Mouse (Mus musculus): ENCODE measurements at regions not wholly inside any gene's neighbourhood (a gene's known extent, or its start where the extent isn't known, plus 50 kb on each side); places are given as distances from the start of the nearest gene placed in this dataset.

- Histone ChIP-seq H3K4me1 (ENCODE audit: control insufficient read depth, insufficient read depth, insufficient read length, low read length) (no peaks in the 10 kb centered on the region), H3K27ac (replicated peaks; ENCODE audit: low read depth, low read length) (no peak overlapping the region), H3K4me3 (ENCODE audit: insufficient read depth, low read depth, low read length) (no peak overlapping the region)
Observed at GRCm38 (mm10) chr8:8562268-8562667, 98.8 kb downstream of the Efnb2 start.

- no peak overlapping the region for H3K4me3 ChIP-seq (ENCODE audit: insufficient read depth, low read depth, low read length)
- H3K4me1 ChIP-seq (ENCODE audit: control insufficient read depth, insufficient read depth, insufficient read length, low read length): no peaks in the 10 kb centered on the region
- no peak overlapping the region for H3K27ac ChIP-seq (replicated peaks; ENCODE audit: low read depth, low read length)
Observed at GRCm38 (mm10) chr8:8558050-8558449, 103.0 kb downstream of the Efnb2 start.

- Histone ChIP-seq H3K4me3 (ENCODE audit: insufficient read depth, low read depth, low read length) (no peak overlapping the region), H3K4me1 (ENCODE audit: control insufficient read depth, insufficient read depth, insufficient read length, low read length) (no peaks in the 10 kb centered on the region), H3K27ac (replicated peaks; ENCODE audit: low read depth, low read length) (no peak overlapping the region)
Observed at GRCm38 (mm10) chr8:8556152-8556551, 104.9 kb downstream of the Efnb2 start.

- Histone ChIP-seq H3K27ac (replicated peaks; ENCODE audit: low read depth, low read length) (no peak overlapping the region), H3K4me3 (ENCODE audit: insufficient read depth, low read depth, low read length) (no peak overlapping the region), H3K4me1 (ENCODE audit: control insufficient read depth, insufficient read depth, insufficient read length, low read length) (no peaks in the 10 kb centered on the region)
Observed at GRCm38 (mm10) chr8:8554691-8555090, 106.4 kb downstream of the Efnb2 start.

- Histone ChIP-seq H3K4me1 (ENCODE audit: control insufficient read depth, insufficient read depth, insufficient read length, low read length) (no peaks in the 10 kb centered on the region), H3K27ac (replicated peaks; ENCODE audit: low read depth, low read length) (no peak overlapping the region), H3K4me3 (ENCODE audit: insufficient read depth, low read depth, low read length) (no peak overlapping the region)
Observed at GRCm38 (mm10) chr8:8552779-8553178, 108.3 kb downstream of the Efnb2 start.

- no peak overlapping the region for H3K27ac ChIP-seq (replicated peaks; ENCODE audit: low read depth, low read length)
- no peak overlapping the region for H3K4me3 ChIP-seq (ENCODE audit: insufficient read depth, low read depth, low read length)
- H3K4me1 ChIP-seq (ENCODE audit: control insufficient read depth, insufficient read depth, insufficient read length, low read length): no peaks in the 10 kb centered on the region
Observed at GRCm38 (mm10) chr8:8536626-8537025, 124.4 kb downstream of the Efnb2 start.

- H3K4me3 ChIP-seq (ENCODE audit: insufficient read depth, low read depth, low read length): no peak overlapping the region
- H3K27ac ChIP-seq (replicated peaks; ENCODE audit: low read depth, low read length): no peak overlapping the region
Observed at GRCm38 (mm10) chr8:8534787-8535186, 126.3 kb downstream of the Efnb2 start.

GRCm38 (mm10) chr8:8532907-8533306 lies 128.1 kb downstream of the Efnb2 start:
- no peak overlapping the region for H3K27ac ChIP-seq (replicated peaks; ENCODE audit: low read depth, low read length)
- no peaks in the 10 kb centered on the region for H3K4me1 ChIP-seq (ENCODE audit: control insufficient read depth, insufficient read depth, insufficient read length, low read length)
- no peak overlapping the region for H3K4me3 ChIP-seq (ENCODE audit: insufficient read depth, low read depth, low read length)

More at GRCm38 (mm10) chr8:8534787-8535186, 126.3 kb downstream of the Efnb2 start:
- no peaks in the 10 kb centered on the region for H3K4me1 ChIP-seq (ENCODE audit: control insufficient read depth, insufficient read depth, insufficient read length, low read length)

- H3K4me3 ChIP-seq (ENCODE audit: insufficient read depth, low read depth, low read length): no peak overlapping the region
- no peak overlapping the region for H3K27ac ChIP-seq (replicated peaks; ENCODE audit: low read depth, low read length)
- H3K4me1 ChIP-seq (ENCODE audit: control insufficient read depth, insufficient read depth, insufficient read length, low read length): no peaks in the 10 kb centered on the region
Observed at GRCm38 (mm10) chr8:8530540-8530939, 130.5 kb downstream of the Efnb2 start.

GRCm38 (mm10) chr8:8521532-8521931 lies 139.5 kb downstream of the Efnb2 start:
- Histone ChIP-seq H3K4me3 (ENCODE audit: insufficient read depth, low read depth, low read length) (no peak overlapping the region), H3K4me1 (ENCODE audit: control insufficient read depth, insufficient read depth, insufficient read length, low read length) (no peaks in the 10 kb centered on the region), H3K27ac (replicated peaks; ENCODE audit: low read depth, low read length) (no peak overlapping the region)

- Histone ChIP-seq H3K4me1 (ENCODE audit: control insufficient read depth, insufficient read depth, insufficient read length, low read length) (no peaks in the 10 kb centered on the region), H3K4me3 (ENCODE audit: insufficient read depth, low read depth, low read length) (no peak overlapping the region), H3K27ac (replicated peaks; ENCODE audit: low read depth, low read length) (no peak overlapping the region)
Observed at GRCm38 (mm10) chr8:8519772-8520191, 141.3 kb downstream of the Efnb2 start.

- H3K4me1 ChIP-seq (ENCODE audit: control insufficient read depth, insufficient read depth, insufficient read length, low read length): no peaks in the 10 kb centered on the region
- no peak overlapping the region for H3K4me3 ChIP-seq (ENCODE audit: insufficient read depth, low read depth, low read length)
- H3K27ac ChIP-seq (replicated peaks; ENCODE audit: low read depth, low read length): no peak overlapping the region
Observed at GRCm38 (mm10) chr8:8517599-8517998, 143.4 kb downstream of the Efnb2 start.

GRCm38 (mm10) chr8:8516272-8516671 lies 144.8 kb downstream of the Efnb2 start:
- H3K4me1 ChIP-seq (ENCODE audit: control insufficient read depth, insufficient read depth, insufficient read length, low read length): no peaks in the 10 kb centered on the region
- no peak overlapping the region for H3K4me3 ChIP-seq (ENCODE audit: insufficient read depth, low read depth, low read length)

GRCm38 (mm10) chr8:8499921-8500320 lies 161.1 kb downstream of the Efnb2 start:
- no peaks in the 10 kb centered on the region for H3K4me1 ChIP-seq (ENCODE audit: control insufficient read depth, insufficient read depth, insufficient read length, low read length)
- H3K27ac ChIP-seq (replicated peaks; ENCODE audit: low read depth, low read length): no peak overlapping the region
- no peak overlapping the region for H3K4me3 ChIP-seq (ENCODE audit: insufficient read depth, low read depth, low read length)

More at GRCm38 (mm10) chr8:8516272-8516671, 144.8 kb downstream of the Efnb2 start:
- H3K27ac ChIP-seq (replicated peaks; ENCODE audit: low read depth, low read length): no peak overlapping the region

- no peak overlapping the region for H3K27ac ChIP-seq (replicated peaks; ENCODE audit: low read depth, low read length)
- no peaks in the 10 kb centered on the region for H3K4me1 ChIP-seq (ENCODE audit: control insufficient read depth, insufficient read depth, insufficient read length, low read length)
- H3K4me3 ChIP-seq (ENCODE audit: insufficient read depth, low read depth, low read length): no peak overlapping the region
Observed at GRCm38 (mm10) chr8:8498753-8499152, 162.3 kb downstream of the Efnb2 start.

- Histone ChIP-seq H3K27ac (replicated peaks; ENCODE audit: low read depth, low read length) (no peak overlapping the region), H3K4me3 (ENCODE audit: insufficient read depth, low read depth, low read length) (no peak overlapping the region), H3K4me1 (ENCODE audit: control insufficient read depth, insufficient read depth, insufficient read length, low read length) (no peaks in the 10 kb centered on the region)
Observed at GRCm38 (mm10) chr8:8495472-8495871, 165.6 kb downstream of the Efnb2 start.

- no peak overlapping the region for H3K4me3 ChIP-seq (ENCODE audit: insufficient read depth, low read depth, low read length)
- no peaks in the 10 kb centered on the region for H3K4me1 ChIP-seq (ENCODE audit: control insufficient read depth, insufficient read depth, insufficient read length, low read length)
- H3K27ac ChIP-seq (replicated peaks; ENCODE audit: low read depth, low read length): no peak overlapping the region
Observed at GRCm38 (mm10) chr8:8494281-8494680, 166.8 kb downstream of the Efnb2 start.
